Mouse (Mus musculus) neural tube, embryonic 13.5 days (tissue): Measurements from ENCODE around the gene Syne1. TPM values are rescaled to one million over a fixed set of nuclear protein-coding genes. Genes with fewer than 3 reads are reported as not detected.

ENCODE experiments used
- ATAC-seq: fragments of 200-750 bp; cut with Nextera tagmentation; 2 replicates; pipeline ENCODE4 v1.8.0; 2017; ENCODE audit warnings: low read depth, mild to moderate bottlenecking, moderate TSS enrichment, moderate library complexity
- H3K27ac ChIP-seq: fragments of 300-500 bp; sonication (generic); replicated peaks from 2 replicates; pipeline ENCODE4 v1.5.1; 2015; ENCODE audit warnings: moderate library complexity, mild to moderate bottlenecking, inconsistent platforms
- H3K27me3 ChIP-seq: fragments of 300-500 bp; sonication (generic); 2 replicates; pipeline ENCODE4 v1.6.1; 2015; ENCODE audit warnings: mild to moderate bottlenecking, inconsistent platforms
- H3K36me3 ChIP-seq: fragments of 300-500 bp; sonication (generic); 2 replicates; pipeline ENCODE4 v1.6.1; 2015; ENCODE audit warnings: mild to moderate bottlenecking, inconsistent platforms
- H3K4me1 ChIP-seq: fragments of 300-500 bp; sonication (generic); replicated peaks from 2 replicates; pipeline ENCODE4 v1.6.1; 2015; ENCODE audit warnings: inconsistent platforms
- H3K4me2 ChIP-seq: fragments of 300-500 bp; sonication (generic); 2 replicates; pipeline ENCODE4 v1.6.1; 2015; ENCODE audit warnings: inconsistent platforms, mild to moderate bottlenecking, moderate library complexity
- H3K4me3 ChIP-seq: fragments of 300-500 bp; sonication (generic); 2 replicates; pipeline ENCODE4 v1.5.1; 2015; ENCODE audit warnings: mild to moderate bottlenecking, inconsistent platforms
- H3K9ac ChIP-seq: fragments of 300-500 bp; sonication (generic); 2 replicates; pipeline ENCODE4 v1.6.1; 2015; ENCODE audit warnings: moderate library complexity, mild to moderate bottlenecking, inconsistent platforms
- H3K9me3 ChIP-seq: fragments of 300-500 bp; sonication (generic); 2 replicates; pipeline ENCODE4 v1.6.1; 2016; ENCODE audit warnings: inconsistent platforms
- WGBS: fragments of 180-500 bp; shearing (Covaris S2); methylation state at CpG from one replicate; pipeline ENCODE4 v1.1.7; 2015; 5-methylcytosine and 5-hydroxymethylcytosine counted together
- polyA plus RNA-seq: library from polyadenylated mRNA; unstranded; fragments of >200 nt; fragmentation: Nextera tagmentation; extraction: Ambion mirVana; gene quantifications from 2 replicates; pipeline ENCODE4 v1.2.1, GENCODE M21; 2015

Syne1 gene
- polyA plus RNA-seq, 1 experiment from 2014 or later = 8.1 TPM

DNA sequence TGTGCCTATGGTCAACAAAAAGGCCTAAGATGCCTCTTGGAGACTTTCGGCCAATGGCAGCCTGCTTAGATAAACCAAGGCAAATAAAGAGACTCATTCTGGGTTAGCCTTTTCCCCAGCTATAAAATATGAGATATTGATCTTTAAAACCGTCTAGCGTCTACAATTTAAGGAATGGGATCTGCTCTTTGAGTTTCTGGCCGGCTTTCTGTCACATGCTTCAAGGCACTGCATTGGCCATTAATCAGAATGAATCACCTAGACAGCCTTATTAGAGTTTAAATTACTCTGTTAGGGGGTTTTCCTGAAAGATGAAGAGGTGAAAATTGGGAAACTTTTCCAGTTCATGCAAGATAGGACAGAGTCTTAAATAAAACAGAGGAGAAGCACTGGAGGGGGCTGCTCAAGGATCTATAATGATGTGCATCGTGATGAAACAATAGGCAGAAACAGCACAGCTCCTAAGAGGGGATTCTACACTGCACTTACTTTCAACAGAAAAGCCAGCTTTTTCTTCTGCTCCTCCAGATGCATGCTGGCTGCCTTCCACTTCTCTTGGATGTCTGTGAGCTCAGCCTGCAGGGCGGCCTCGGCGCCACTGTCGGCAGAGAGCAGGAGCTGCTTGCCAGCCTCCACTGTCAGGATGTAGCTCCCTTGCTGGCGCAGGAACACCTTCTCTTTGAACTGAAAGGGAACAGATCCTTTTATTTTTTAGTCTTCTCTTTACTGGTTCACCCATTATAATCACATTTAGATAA lies 454.1 kb downstream of the Syne1 start:
- Histone ChIP-seq H3K4me1 (no peaks in the 10 kb centered on the region), H3K4me3 (no peak overlapping the region), H3K27me3 (no peaks in the 10 kb centered on the region), H3K4me2 (no peak overlapping the region), H3K9me3 (no peaks in the 10 kb centered on the region), H3K36me3 (0 out of 2 replicates have a peak, but pooled peaks cover 8% of the 10 kb centered on the region), H3K27ac (no peak overlapping the region), H3K9ac (no peak overlapping the region)
- WGBS = 83% methylated on average over 10 of the region's 10 CpGs
- no peak for ATAC-seq

GRCm38 (mm10) chr10:5089133-5089532 lies 462.1 kb downstream of the Syne1 start:
- Histone ChIP-seq H3K36me3 (no peaks in the 10 kb centered on the region), H3K9ac (no peak overlapping the region), H3K27me3 (no peaks in the 10 kb centered on the region), H3K4me3 (no peak overlapping the region), H3K4me1 (no peaks in the 10 kb centered on the region), H3K27ac (no peak overlapping the region), H3K9me3 (no peaks in the 10 kb centered on the region), H3K4me2 (no peak overlapping the region)
- WGBS = 71% methylated on average over 4 of the region's 4 CpGs
- ATAC-seq = no peak

DNA sequence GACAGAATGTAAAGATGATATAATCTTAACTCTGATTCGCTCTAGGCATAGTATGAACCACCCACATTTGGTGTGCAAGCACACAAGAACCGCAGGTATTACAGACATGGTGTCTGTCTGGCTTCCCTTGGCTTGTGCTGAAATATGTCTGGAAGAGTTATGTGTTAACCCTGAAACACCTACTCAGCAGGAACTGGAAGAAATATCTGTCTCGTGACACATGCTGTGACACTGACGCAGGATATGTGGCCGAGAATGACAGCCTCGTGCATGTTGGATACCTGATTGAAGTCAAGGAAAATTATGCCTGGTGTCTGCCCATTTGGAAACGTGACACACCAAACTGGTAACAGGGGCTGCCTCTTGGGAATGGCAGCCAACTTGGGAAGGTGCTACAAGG lies 463.9 kb downstream of the Syne1 start:
- Histone ChIP-seq H3K36me3 (no peaks in the 10 kb centered on the region), H3K4me2 (no peak overlapping the region), H3K9ac (no peak overlapping the region), H3K27ac (no peak overlapping the region), H3K4me3 (no peak overlapping the region), H3K4me1 (no peaks in the 10 kb centered on the region), H3K9me3 (no peaks in the 10 kb centered on the region), H3K27me3 (no peaks in the 10 kb centered on the region)
- ATAC-seq = no peak
- 81% methylated on average over 7 of the region's 7 CpGs for WGBS

GRCm38 (mm10) chr10:5086329-5086728 lies 465.0 kb downstream of the Syne1 start:
- Histone ChIP-seq H3K4me2 (no peak overlapping the region), H3K27ac (no peak overlapping the region), H3K9me3 (no peaks in the 10 kb centered on the region), H3K27me3 (no peaks in the 10 kb centered on the region), H3K4me1 (no peaks in the 10 kb centered on the region), H3K9ac (no peak overlapping the region), H3K36me3 (no peaks in the 10 kb centered on the region), H3K4me3 (no peak overlapping the region)
- WGBS = 78% methylated on average over 6 of the region's 6 CpGs
- no peak for ATAC-seq

DNA sequence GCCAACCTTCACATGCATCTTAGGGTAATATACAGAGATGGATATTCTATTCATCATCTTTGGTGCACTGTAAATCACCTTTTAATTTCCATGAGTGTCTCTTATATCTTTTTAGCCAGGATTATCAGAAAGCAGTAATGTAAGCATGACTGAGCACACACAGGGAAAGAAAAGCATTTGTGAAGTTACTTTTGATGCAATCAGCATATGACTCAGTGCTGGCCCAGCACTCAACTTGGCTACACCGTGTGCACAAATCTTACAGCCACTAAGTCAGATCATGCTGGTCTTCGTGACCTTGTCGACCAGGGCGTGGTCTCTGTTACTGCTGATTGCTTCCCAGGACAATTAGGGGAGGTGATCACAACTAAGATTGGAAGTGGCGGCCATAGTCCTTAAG lies 465.5 kb downstream of the Syne1 start:
- Histone ChIP-seq H3K4me1 (no peaks in the 10 kb centered on the region), H3K4me2 (no peak overlapping the region), H3K27me3 (no peaks in the 10 kb centered on the region), H3K27ac (no peak overlapping the region), H3K9me3 (no peaks in the 10 kb centered on the region), H3K9ac (no peak overlapping the region), H3K36me3 (no peaks in the 10 kb centered on the region), H3K4me3 (no peak overlapping the region)
- ATAC-seq = no peak
- 89% methylated on average over 5 of the region's 5 CpGs for WGBS

DNA sequence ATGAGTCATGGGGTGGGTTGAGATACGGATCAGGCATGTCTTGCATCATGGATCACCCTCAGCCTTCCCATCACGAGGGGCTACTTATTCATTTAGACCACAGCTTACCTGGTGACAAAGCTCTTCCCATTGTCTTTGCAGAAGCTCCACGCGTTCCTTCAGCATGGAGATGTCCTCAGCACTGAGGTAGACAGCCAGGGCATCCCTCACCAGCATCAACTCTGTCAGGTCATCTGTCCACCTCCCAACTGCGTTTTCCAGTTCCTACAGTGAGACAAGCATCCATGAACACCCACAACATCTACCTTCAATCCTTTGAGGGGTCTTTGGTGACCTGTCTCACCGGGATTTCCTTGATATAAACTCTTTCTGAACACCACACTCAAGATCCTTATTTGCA lies 467.6 kb downstream of the Syne1 start:
- no peaks in the 10 kb centered on the region for H3K36me3 ChIP-seq
- ATAC-seq = no peak
- H3K27me3 ChIP-seq = no peaks in the 10 kb centered on the region
- WGBS = 87% methylated on average over 6 of the region's 6 CpGs
- no peaks in the 10 kb centered on the region for H3K9me3 ChIP-seq
- no peak overlapping the region for H3K4me3 ChIP-seq
- H3K4me2 ChIP-seq = no peak overlapping the region
- no peak overlapping the region for H3K27ac ChIP-seq
- peaks cover 4% of the 10 kb centered on the region; the same call in 1 of the 2 replicates for H3K4me1 ChIP-seq
- H3K9ac ChIP-seq = no peak overlapping the region

DNA sequence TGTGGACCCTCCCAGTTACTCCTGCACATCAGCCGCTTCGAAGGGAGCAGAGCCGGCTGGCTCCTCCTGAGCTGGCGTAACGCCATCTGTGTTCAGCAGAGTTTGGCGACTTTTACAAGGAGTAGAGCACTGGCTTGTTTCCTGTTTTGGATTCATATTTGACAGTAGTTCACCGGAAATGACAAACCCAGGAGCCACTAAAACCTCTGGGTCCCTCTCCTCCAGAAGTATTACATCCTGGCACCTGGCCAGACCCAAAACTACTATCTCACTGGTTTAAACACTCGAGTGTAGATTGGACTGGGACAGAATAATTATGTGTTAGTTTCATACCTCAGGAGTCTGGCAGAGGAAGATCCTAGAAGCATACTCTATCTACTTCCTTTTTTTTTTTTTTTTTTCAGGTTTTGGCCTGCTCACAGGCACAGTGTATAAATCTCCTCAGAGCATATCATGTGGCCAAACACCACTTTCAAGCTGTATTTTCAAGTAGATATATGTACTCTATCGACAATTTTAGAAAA lies 471.3 kb downstream of the Syne1 start:
- Histone ChIP-seq H3K9ac (no peak overlapping the region), H3K27me3 (no peaks in the 10 kb centered on the region), H3K36me3 (no peaks in the 10 kb centered on the region), H3K4me3 (no peak overlapping the region), H3K4me2 (no peak overlapping the region), H3K9me3 (no peaks in the 10 kb centered on the region), H3K27ac (no peak overlapping the region), H3K4me1 (peaks cover 4% of the 10 kb centered on the region; the same call in 1 of the 2 replicates)
- 77% methylated on average over 9 of the region's 9 CpGs for WGBS
- ATAC-seq = no peak

- Histone ChIP-seq H3K4me1 (peaks cover 4% of the 10 kb centered on the region; the same call in 1 of the 2 replicates), H3K9me3 (no peaks in the 10 kb centered on the region), H3K27ac (no peak overlapping the region), H3K4me2 (no peak overlapping the region), H3K27me3 (no peaks in the 10 kb centered on the region), H3K4me3 (no peak overlapping the region), H3K36me3 (no peaks in the 10 kb centered on the region), H3K9ac (no peak overlapping the region)
- ATAC-seq = no peak
- 91% methylated on average over 7 of the region's 7 CpGs for WGBS
Measured at GRCm38 (mm10) chr10:5075724-5076123, 475.6 kb downstream of the Syne1 start.

GRCm38 (mm10) chr10:5072054-5072453 lies 479.2 kb downstream of the Syne1 start:
- no peak for ATAC-seq
- H3K4me2 ChIP-seq = no peak overlapping the region
- 87% methylated on average over 8 of the region's 8 CpGs for WGBS
- no peaks in the 10 kb centered on the region for H3K36me3 ChIP-seq
- H3K9me3 ChIP-seq = no peaks in the 10 kb centered on the region
- no peak overlapping the region for H3K9ac ChIP-seq
- no peaks in the 10 kb centered on the region for H3K4me1 ChIP-seq
- H3K4me3 ChIP-seq = no peak overlapping the region
- no peak overlapping the region for H3K27ac ChIP-seq
- no peaks in the 10 kb centered on the region for H3K27me3 ChIP-seq

- 78% methylated on average over 3 of the region's 3 CpGs for WGBS
- no peaks in the 10 kb centered on the region for H3K27me3 ChIP-seq
- H3K4me1 ChIP-seq = no peaks in the 10 kb centered on the region
- ATAC-seq = no peak
- no peak overlapping the region for H3K27ac ChIP-seq
- no peaks in the 10 kb centered on the region for H3K9me3 ChIP-seq
- H3K9ac ChIP-seq = no peak overlapping the region
- no peaks in the 10 kb centered on the region for H3K36me3 ChIP-seq
- no peak overlapping the region for H3K4me2 ChIP-seq
- no peak overlapping the region for H3K4me3 ChIP-seq
Measured at GRCm38 (mm10) chr10:5070941-5071231, 480.4 kb downstream of the Syne1 start.

GRCm38 (mm10) chr10:5070168-5070940 lies 480.9 kb downstream of the Syne1 start:
- H3K36me3 ChIP-seq = no peaks in the 10 kb centered on the region
- 90% methylated on average over 11 of the region's 11 CpGs for WGBS
- H3K4me1 ChIP-seq = no peaks in the 10 kb centered on the region
- no peaks in the 10 kb centered on the region for H3K9me3 ChIP-seq
- ATAC-seq = no peak
- H3K4me2 ChIP-seq = no peak overlapping the region
- no peaks in the 10 kb centered on the region for H3K27me3 ChIP-seq
- H3K4me3 ChIP-seq = no peak overlapping the region
- no peak overlapping the region for H3K27ac ChIP-seq
- H3K9ac ChIP-seq = no peak overlapping the region

GRCm38 (mm10) chr10:5068676-5069265 lies 482.5 kb downstream of the Syne1 start, which contains the start of gene Gm10097:
Gene Gm10097 (plus strand): TSS chr10:5069192.
- no peak for ATAC-seq

More at GRCm38 (mm10) chr10:5068676-5069265, 482.5 kb downstream of the Syne1 start, which contains the start of gene Gm10097:
- Histone ChIP-seq H3K4me1 (no peaks in the 10 kb centered on the region), H3K4me2 (no peak within 1 kb of the TSS), H3K4me3 (no peak within 1 kb of the TSS), H3K27ac (no peak within 1 kb of the TSS), H3K27me3 (no peaks in the 10 kb centered on the region), H3K9me3 (no peaks in the 10 kb centered on the region), H3K9ac (no peak within 1 kb of the TSS), H3K36me3 (no peaks in the 10 kb centered on the region)
- 87% methylated on average over 14 of the region's 14 CpGs for WGBS
